Mouse (Mus musculus) kidney, adult 2 months (tissue): Measurements from ENCODE around the gene Gm21060. TPM values are rescaled to one million over a fixed set of nuclear protein-coding genes. Genes with fewer than 3 reads are reported as not detected.
"Not testable (repeated sequence)": the region's sequence is repeated elsewhere in the genome, so short reads cannot be mapped to it uniquely, and the experiment has no call there.

Experiments used
- DNase-seq: peaks from one replicate; pipeline ENCODE4 v3.0.0; 2021
- H3K27ac ChIP-seq: fragments of 200-500 bp; 2 replicates; pipeline ENCODE4 v1.5.1; 2012; ENCODE audit warnings: low read depth, low read length, control low read depth, inconsistent platforms; ENCODE audit not compliant: insufficient read depth
- H3K27me3 ChIP-seq: fragments of 200-500 bp; replicated peaks from 2 replicates; pipeline ENCODE4 v1.6.1; 2012; ENCODE audit warnings: mild to moderate bottlenecking, moderate library complexity, low read length, inconsistent platforms; ENCODE audit not compliant: control insufficient read depth, insufficient read depth
- H3K36me3 ChIP-seq: fragments of 200-500 bp; 2 replicates; pipeline ENCODE4 v1.6.1; 2012; ENCODE audit warnings: mild to moderate bottlenecking, moderate library complexity, low read length, inconsistent platforms; ENCODE audit not compliant: control insufficient read depth, insufficient read depth
- H3K4me1 ChIP-seq: fragments of 200-500 bp; 2 replicates; pipeline ENCODE4 v1.6.1; 2011; ENCODE audit warnings: low read length; ENCODE audit not compliant: control insufficient read depth, insufficient read depth
- H3K4me3 ChIP-seq: fragments of 200-500 bp; 2 replicates; pipeline ENCODE4 v1.5.1; 2011; ENCODE audit warnings: mild to moderate bottlenecking, low read depth, low read length, control low read depth; ENCODE audit not compliant: insufficient read depth
- CTCF ChIP-seq: fragments of 200-500 bp; conservative IDR thresholded peaks from 2 replicates; pipeline ENCODE4 v1.5.1; 2011; ENCODE audit warnings: low read depth, mild to moderate bottlenecking, control low read depth, low read length, moderate library complexity, mixed read lengths; ENCODE audit not compliant: insufficient read depth, insufficient read length
- POLR2A ChIP-seq: fragments of 200-500 bp; IDR thresholded peaks from one replicate; pipeline ENCODE4 v1.6.1; 2011; ENCODE audit warnings: low read depth, low read length, control low read depth
- WGBS: fragments of 180-500 bp; shearing (Covaris S2); methylation state at CpG from one replicate; pipeline ENCODE4 v1.1.7; 2018; 5-methylcytosine and 5-hydroxymethylcytosine counted together
- polyA plus RNA-seq: library from polyadenylated mRNA; depleted of rRNA; stranded (reverse); fragments of >200 nt; gene quantifications from 2 replicates; pipeline ENCODE4 v1.2.3, GENCODE M21; 2012; rRNA removed

Gene Gm21060
- not detected in 2 replicates for polyA plus RNA-seq

DNA sequence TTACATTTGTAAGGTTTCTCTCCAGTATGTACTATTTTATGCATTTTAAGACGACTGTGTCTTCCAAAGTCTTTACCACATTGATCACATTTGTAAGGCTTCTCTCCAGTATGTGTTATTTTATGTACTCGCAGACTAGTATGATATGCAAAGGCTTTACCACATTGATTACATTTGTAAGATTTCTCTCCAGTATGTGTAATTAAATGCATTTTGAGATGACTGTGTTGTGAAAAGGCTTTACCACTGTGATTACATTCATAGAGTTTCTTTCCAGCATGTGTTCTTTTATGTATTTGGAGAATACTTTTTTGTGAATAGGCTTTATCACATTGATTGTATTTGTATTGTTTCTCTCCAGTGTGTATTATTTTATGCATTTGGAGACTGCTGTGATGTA, at the start of gene Gm21060:
TSS of gene Gm21060 (minus strand) at position 101 of the 400 bp plus-strand sequence.
- no peak for TF ChIP-seq CTCF
- TF ChIP-seq POLR2A, result no peak
- 90% methylated on average over 2 of the region's 2 CpGs for WGBS
- H3K4me3 ChIP-seq, result no peak within 1 kb of the TSS
- no peak within 1 kb of the TSS for H3K27ac ChIP-seq
- H3K27me3 ChIP-seq, result no peaks in the 10 kb centered on the region
- DNase-seq, result no peak
- no peaks in the 10 kb centered on the region for H3K36me3 ChIP-seq
- H3K4me1 ChIP-seq, result no peaks in the 10 kb centered on the region

DNA sequence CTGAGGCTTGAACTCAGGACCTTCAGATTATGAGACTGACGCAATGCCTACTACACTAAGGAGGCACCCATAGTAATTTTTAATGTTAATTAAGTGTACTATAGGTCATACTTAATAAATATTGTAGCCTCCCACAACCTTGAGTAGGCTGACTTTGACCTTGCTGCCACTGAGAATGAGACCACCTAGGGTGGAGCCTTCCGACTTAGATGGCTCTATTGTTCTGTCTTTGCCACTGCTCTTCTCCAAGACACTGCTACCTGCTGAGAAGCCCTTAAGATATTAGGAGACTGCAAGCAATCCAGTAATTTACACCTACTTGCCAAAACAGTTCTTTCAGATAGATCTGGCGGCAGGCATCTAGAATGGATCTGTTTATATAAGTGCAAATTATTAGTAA, 24.0 kb upstream of the Gm21060 start:
- not testable (repeated sequence) for H3K27ac ChIP-seq, DNase-seq, H3K4me3 ChIP-seq, H3K36me3 ChIP-seq, H3K4me1 ChIP-seq, H3K27me3 ChIP-seq
- 72% methylated on average over 3 of the region's 3 CpGs for WGBS

DNA sequence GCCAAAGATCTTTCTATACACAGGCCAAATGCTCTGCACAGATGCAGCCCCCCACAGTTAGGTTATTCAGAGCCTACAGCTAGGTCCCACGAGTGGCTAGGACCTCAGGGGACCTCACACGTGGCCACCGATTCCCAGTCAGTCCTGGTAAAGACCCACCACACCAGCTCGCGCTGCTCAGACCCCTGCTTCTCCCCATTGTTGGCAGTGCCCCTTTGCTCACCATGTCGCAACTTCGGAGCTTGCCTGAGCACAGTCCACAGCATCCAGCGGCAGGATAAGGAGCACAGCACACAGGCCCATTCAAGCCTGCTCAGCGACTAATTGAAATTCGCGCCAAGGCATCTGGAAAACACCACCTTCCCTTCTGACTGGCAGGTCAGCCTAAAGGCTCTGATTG, 16.3 kb upstream of the Gm21060 start:
- not testable (repeated sequence) for H3K27me3 ChIP-seq, DNase-seq, H3K27ac ChIP-seq, H3K4me3 ChIP-seq, H3K4me1 ChIP-seq, H3K36me3 ChIP-seq
- WGBS, result 42% methylated on average over 11 of the region's 11 CpGs

DNA sequence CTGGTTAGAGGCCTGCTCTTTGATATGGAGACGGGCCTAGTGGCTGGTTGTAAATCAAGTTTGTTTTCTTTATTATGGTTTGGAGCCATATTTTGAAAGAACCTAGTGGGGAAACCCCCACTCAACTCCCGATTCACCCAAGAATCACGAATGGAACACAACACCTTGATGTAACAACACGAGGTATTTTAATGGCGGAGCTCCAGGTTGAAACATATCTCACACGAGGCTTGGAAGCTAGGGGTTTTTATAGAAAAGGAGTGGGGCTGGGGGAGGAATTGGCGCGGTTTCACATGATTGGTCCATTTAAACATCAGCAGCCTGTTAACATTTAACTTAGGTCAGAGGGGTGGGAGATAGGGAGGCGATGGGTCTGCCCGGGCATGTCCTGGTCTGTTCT, 15.5 kb upstream of the Gm21060 start:
- H3K27me3 ChIP-seq, H3K27ac ChIP-seq, H3K4me1 ChIP-seq, H3K36me3 ChIP-seq, DNase-seq, H3K4me3 ChIP-seq: not testable (repeated sequence)
- 73% methylated on average over 10 of the region's 10 CpGs for WGBS

DNA sequence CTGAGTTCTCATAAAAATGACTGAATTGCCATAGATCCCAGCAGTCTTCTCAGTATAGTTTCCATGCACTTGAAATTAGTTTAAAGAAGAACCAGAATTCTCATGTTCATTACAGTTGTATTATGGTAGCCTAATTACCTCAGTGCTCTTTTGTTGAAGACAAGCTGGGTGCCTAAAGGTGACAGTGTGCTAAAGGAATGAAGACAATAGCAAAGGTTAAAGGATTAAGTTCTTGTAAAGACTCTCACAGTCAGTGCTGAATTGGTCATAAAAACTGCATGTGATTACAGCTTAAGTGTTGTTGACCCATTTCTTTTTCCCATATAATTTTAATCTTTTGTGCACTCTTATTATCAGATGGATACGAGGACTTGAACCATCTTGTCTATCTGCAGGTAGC, 11.2 kb upstream of the Gm21060 start:
- not testable (repeated sequence) for H3K27me3 ChIP-seq, H3K4me1 ChIP-seq, DNase-seq, H3K4me3 ChIP-seq, H3K27ac ChIP-seq, H3K36me3 ChIP-seq
- 86% methylated on average over 1 of the region's 1 CpGs for WGBS

DNA sequence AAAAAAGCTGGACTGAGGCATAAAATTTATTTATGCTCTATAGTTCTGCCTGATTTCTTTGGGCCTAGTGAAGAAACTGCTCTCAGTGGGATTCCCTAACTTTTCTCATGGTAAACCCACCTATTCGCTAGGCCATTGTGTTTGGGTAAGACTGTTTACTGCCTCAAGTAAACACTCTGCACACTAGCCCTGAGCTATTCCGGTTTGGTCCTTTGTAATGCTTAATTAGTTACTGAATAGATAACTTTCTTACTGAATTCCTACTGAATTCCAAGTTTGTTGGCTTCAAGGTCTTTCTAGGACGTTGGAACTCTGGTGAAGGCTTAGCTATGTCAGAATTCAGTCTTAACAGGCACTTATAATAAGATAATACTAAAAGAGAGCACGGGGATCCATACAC, 11.8 kb downstream of the Gm21060 start:
- not testable (repeated sequence) for DNase-seq, H3K4me1 ChIP-seq, H3K27me3 ChIP-seq, H3K4me3 ChIP-seq, H3K36me3 ChIP-seq, H3K27ac ChIP-seq
- WGBS, result 69% methylated on average over 4 of the region's 4 CpGs

DNA sequence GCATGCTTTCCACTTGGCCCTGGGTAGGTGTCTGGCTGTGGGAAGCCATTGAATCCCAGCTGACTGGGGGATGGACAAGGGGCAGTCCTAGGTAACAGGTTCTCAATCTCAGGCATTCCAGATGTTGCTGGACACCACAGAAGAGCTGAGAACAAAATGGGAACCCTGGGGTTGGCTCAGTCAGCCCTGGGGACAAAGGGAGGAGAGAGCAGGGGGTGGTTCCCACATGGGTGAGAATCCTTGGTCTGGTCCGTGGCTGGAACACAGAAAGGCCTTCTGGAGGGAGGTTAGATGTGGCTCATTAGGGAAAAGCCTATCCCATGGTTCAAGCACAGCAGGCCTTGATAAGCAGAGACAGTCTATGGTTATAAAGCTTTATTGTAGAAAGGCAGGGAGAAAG, 13.3 kb downstream of the Gm21060 start:
- no peak for TF ChIP-seq POLR2A
- TF ChIP-seq CTCF, result no peak
- Histone ChIP-seq H3K27me3 (no peaks in the 10 kb centered on the region), H3K4me1 (no peaks in the 10 kb centered on the region), H3K36me3 (no peaks in the 10 kb centered on the region), H3K27ac (no peak overlapping the region), H3K4me3 (no peak overlapping the region)
- WGBS, result 58% methylated on average over 1 of the region's 1 CpGs
- no peak for DNase-seq

- WGBS, result 89% methylated on average over 1 of the region's 1 CpGs
These were observed 21.4 kb downstream of the Gm21060 start for GRCm38 (mm10) chr19:61275446-61275845.

DNA sequence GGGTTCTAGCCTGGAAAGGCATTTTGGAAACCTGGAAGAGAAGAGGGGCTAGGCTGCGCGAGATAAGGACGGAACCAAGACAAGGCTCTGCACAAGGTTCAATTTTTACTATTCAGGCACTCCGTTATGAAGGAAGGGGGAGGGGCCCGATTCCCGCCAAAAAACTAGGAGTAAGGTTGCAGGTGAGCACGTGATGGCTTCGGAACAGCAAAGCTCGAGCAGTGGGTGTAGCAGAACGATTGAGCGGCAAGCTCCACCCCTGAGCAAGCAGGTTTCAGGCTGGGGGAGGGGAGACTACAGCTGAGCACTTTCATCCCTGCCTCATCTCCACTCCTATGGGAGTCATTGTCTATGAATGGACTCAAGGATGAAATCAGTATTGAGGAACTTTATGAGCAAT, 27.7 kb downstream of the Gm21060 start:
- H3K27me3 ChIP-seq, H3K4me1 ChIP-seq, DNase-seq, H3K4me3 ChIP-seq, H3K36me3 ChIP-seq, H3K27ac ChIP-seq: not testable (repeated sequence)
- WGBS, result 34% methylated on average over 11 of the region's 11 CpGs

More at GRCm38 (mm10) chr19:61275446-61275845, 21.4 kb downstream of the Gm21060 start:
- H3K4me3 ChIP-seq, result no peak overlapping the region
- no peaks in the 10 kb centered on the region for H3K36me3 ChIP-seq
- no peak for DNase-seq
- TF ChIP-seq POLR2A (no peak), CTCF (no peak)
- no peaks in the 10 kb centered on the region for H3K27me3 ChIP-seq
- no peak overlapping the region for H3K27ac ChIP-seq
- no peaks in the 10 kb centered on the region for H3K4me1 ChIP-seq
